Mouse (Mus musculus): ENCODE data around the gene Igf2.

The Igf2 gene

GRCm38 (mm10) chr7:142658681-142659180 lies 7.9 kb downstream of the Igf2 start:
- DNase-seq, result no peak

GRCm38 (mm10) chr7:142657821-142658614 lies 8.6 kb downstream of the Igf2 start:
- DNase-seq, result no peak

- no peak for DNase-seq
Observed at GRCm38 (mm10) chr7:142657341-142657791, 9.2 kb downstream of the Igf2 start.

GRCm38 (mm10) chr7:142656055-142656454 lies 10.6 kb downstream of the Igf2 start:
- DNase-seq, result no peak

GRCm38 (mm10) chr7:142655633-142656032 lies 11.0 kb downstream of the Igf2 start:
- no peak for DNase-seq

- no peak for DNase-seq
Observed at GRCm38 (mm10) chr7:142653726-142654125, 12.9 kb downstream of the Igf2 start.

GRCm38 (mm10) chr7:142646676-142647075 lies 19.9 kb downstream of the Igf2 start:
- DNase-seq, result no peak

GRCm38 (mm10) chr7:142645045-142645444 lies 21.6 kb downstream of the Igf2 start:
- DNase-seq, result no peak

GRCm38 (mm10) chr7:142636178-142636577 lies 30.4 kb downstream of the Igf2 start:
- peak; percentile 22 to 36 for DNase-seq

GRCm38 (mm10) chr7:142630691-142631090 lies 35.9 kb downstream of the Igf2 start:
- DNase-seq, result peak; percentile 74 to 82

GRCm38 (mm10) chr7:142629806-142630205 lies 36.8 kb downstream of the Igf2 start:
- DNase-seq, result no peak

- DNase-seq, result no peak
Observed at GRCm38 (mm10) chr7:142622180-142622579, 44.4 kb downstream of the Igf2 start.

- no peak for DNase-seq
Observed at GRCm38 (mm10) chr7:142613077-142613476, 53.5 kb downstream of the Igf2 start.

GRCm38 (mm10) chr7:142610627-142611406 lies 55.8 kb downstream of the Igf2 start:
- peak; percentile 49 to 63 for DNase-seq

- DNase-seq, result no peak
Observed at GRCm38 (mm10) chr7:142600921-142601320, 65.7 kb downstream of the Igf2 start.

All from cerebellum, adult 18-20 months (tissue).